Mouse (Mus musculus) liver, adult 2 months (tissue): ENCODE data around the gene Lins1.

Experiments
- CTCF ChIP-seq: fragments of 200-500 bp; IDR thresholded peaks from 2 replicates; pipeline ENCODE4 v1.5.1; 2011; ENCODE audit warnings: low read depth, low read length, control low read depth
- POLR2A ChIP-seq: fragments of 200-500 bp; IDR thresholded peaks from 2 replicates; pipeline ENCODE4 v1.6.1; 2011; ENCODE audit warnings: low read length, control low read depth; ENCODE audit not compliant: insufficient read depth; ENCODE audit errors: extremely low read depth

DNA sequence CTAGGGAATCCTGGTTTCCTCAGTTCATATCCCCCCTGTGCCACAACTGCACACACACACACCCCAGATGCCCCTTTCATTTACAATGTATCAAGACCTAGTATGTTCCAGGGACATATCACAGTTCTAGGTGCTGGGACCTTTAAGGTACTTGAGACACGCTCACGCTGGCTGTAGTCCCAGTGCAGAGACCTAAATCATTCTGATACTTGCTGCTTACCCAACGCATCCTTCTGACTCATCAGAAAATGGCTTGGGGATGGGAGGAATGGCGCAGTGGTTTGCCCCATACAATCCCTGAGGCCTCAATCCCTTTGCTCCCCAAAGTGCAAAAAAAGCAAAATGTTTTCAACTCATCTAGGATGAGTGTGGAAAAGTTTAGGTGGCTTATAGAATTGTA, 44.8 kb downstream of the Lins1 start:
- TF ChIP-seq CTCF (no peak), POLR2A (no peak)
